Mouse (Mus musculus): ENCODE data around the gene Crybg1. TPM values are rescaled to one million over a fixed set of nuclear protein-coding genes. Genes with fewer than 3 reads are reported as not detected.

Crybg1 gene
- total and polyA plus RNA-seq, 3 experiments: 0.04 to 0.14 TPM; not detected in 1

DNA sequence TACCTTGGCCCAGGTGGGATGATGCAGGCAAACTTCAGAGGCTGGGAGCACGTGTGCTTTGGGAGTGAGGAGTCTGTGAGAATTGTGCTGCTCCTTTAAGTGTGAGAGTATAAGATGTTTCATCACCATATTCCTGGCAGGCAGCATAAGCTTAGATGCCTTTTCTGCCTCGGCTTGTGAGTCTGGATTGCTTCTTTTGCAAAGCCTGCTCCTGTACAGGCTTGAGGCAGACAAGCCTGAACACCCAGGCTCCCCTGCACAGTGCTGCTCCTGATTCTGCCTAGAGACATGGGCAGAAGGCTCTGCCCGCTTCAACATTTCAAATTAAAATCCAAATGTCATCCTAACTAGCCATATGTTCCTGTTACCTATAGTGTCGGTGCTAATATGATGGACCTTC lies 128.5 kb downstream of the Crybg1 start:
- no peaks in the 10 kb centered on the region for H3K4me1 ChIP-seq (ENCODE audit: control insufficient read depth in 1 of 2, insufficient read depth in 2 of 2, low read length in 2 of 2)
- H3K27me3 ChIP-seq (ENCODE audit: control insufficient read depth in 1 of 2, insufficient read depth in 2 of 2, low read length in 2 of 2): peaks cover 1 to 2% of the 10 kb centered on the region in 2 experiments; a peak in 3 of 4 replicates
- DNase-seq (ENCODE audit: low read depth, low spot score): no peak

DNA sequence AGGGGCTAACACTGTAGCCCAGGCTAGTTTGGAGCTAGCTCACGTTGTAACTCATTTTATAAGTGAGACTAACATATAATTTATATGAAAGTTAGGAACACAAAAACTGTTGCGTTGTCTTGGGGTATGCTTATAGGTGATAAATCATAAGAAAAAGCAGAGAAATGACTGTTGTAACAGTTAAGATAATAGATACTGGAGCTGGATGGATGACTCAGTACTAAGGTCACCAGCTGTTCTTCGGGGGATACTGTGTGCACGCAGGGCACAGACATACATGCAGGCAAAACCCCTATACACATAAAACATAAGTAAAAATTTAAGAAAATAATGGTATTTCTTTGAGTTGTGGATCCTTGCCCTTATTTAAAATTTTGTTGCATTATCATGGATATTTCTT lies 130.1 kb downstream of the Crybg1 start:
- Histone ChIP-seq H3K27me3 (ENCODE audit: control insufficient read depth in 1 of 2, insufficient read depth in 2 of 2, low read length in 2 of 2) (peaks cover 1 to 2% of the 10 kb centered on the region in 2 experiments; a peak in 3 of 4 replicates), H3K79me2 (ENCODE audit: control insufficient read depth, insufficient read depth, low read length, poor library complexity) (no peaks in the 10 kb centered on the region), H3K4me3 (ENCODE audit: control insufficient read depth in 1 of 2, insufficient read depth in 1 of 2, low read depth in 2 of 2, low read length in 2 of 2) (no peak overlapping the region), H3K4me1 (ENCODE audit: control insufficient read depth in 1 of 2, insufficient read depth in 2 of 2, low read length in 2 of 2) (peaks cover 0 to 2% of the 10 kb centered on the region in 2 experiments; a peak in 2 of 4 replicates), H3K9ac (ENCODE audit: control insufficient read depth, low read depth, low read length, poor library complexity, severe bottlenecking) (no peak overlapping the region), H3K27ac (ENCODE audit: control insufficient read depth, low read depth, low read length) (no peak overlapping the region), H3K36me3 (ENCODE audit: control insufficient read depth in 1 of 2, insufficient read depth in 2 of 2, low read length in 2 of 2) (peaks cover 0 to 7% of the 10 kb centered on the region in 2 experiments; a peak in 2 of 4 replicates), H3K9me3 (replicated peaks; ENCODE audit: insufficient read depth, low read length) (no peaks in the 10 kb centered on the region)
- no peak for TF ChIP-seq MAX (IDR thresholded peaks at IDR 0.05; ENCODE audit: low read length)
- no peak for TF ChIP-seq MEF2A (IDR thresholded peaks at IDR 0.05; ENCODE audit: extremely low read depth, insufficient replicate concordance, low read depth, low read length, poor library complexity, severe bottlenecking)
- no peak for TF ChIP-seq MXI1 (IDR thresholded peaks at IDR 0.05; ENCODE audit: low read depth, low read length)
- TF ChIP-seq GATA1 (IDR thresholded peaks at IDR 0.05; ENCODE audit: low read depth, low read length): 0 out of 2 replicates have a peak, but pooled peaks have one; percentile 12
- TF ChIP-seq CTCF (IDR thresholded peaks at IDR 0.05 in 2 of 3, conservative IDR thresholded peaks at IDR 0.05 in 1 of 3; ENCODE audit: control insufficient read depth in 1 of 3, insufficient read depth in 1 of 3, low read depth in 2 of 3, low read length in 3 of 3, poor library complexity in 1 of 3, severe bottlenecking in 1 of 3): no peak
- peak; percentile 55 for TF ChIP-seq MYB (IDR thresholded peaks at IDR 0.05; ENCODE audit: low read depth, low read length)
- TF ChIP-seq EP300 (IDR thresholded peaks at IDR 0.05; ENCODE audit: low read depth in 1 of 2, low read length in 2 of 2): peak; percentile 38 to 63; a peak in 3 of 4 replicates
- no peak; the same call in 1 of the 2 replicates for TF ChIP-seq ETS1 (IDR thresholded peaks at IDR 0.05; ENCODE audit: low read depth, low read length)
- no peak for TF ChIP-seq NRF1 (IDR thresholded peaks at IDR 0.05; ENCODE audit: insufficient read depth, low read depth, low read length, poor library complexity, severe bottlenecking)
- TF ChIP-seq USF1 (IDR thresholded peaks at IDR 0.05; ENCODE audit: low read depth, low read length): no peak
- DNase-seq (ENCODE audit: low read depth, low spot score): no peak

More for the DNA sequence above, 128.5 kb downstream of the Crybg1 start:
- H3K36me3 ChIP-seq (ENCODE audit: control insufficient read depth in 1 of 2, insufficient read depth in 2 of 2, low read length in 2 of 2): no peaks in the 10 kb centered on the region; a peak in 1 of 4 replicates
- no peak overlapping the region for H3K4me3 ChIP-seq (ENCODE audit: control insufficient read depth in 1 of 2, insufficient read depth in 1 of 2, low read depth in 2 of 2, low read length in 2 of 2)
- no peaks in the 10 kb centered on the region for H3K79me2 ChIP-seq (ENCODE audit: control insufficient read depth, insufficient read depth, low read length, poor library complexity)
- TF ChIP-seq ELF1 (IDR thresholded peaks at IDR 0.05; ENCODE audit: low read depth, low read length) (no peak), MAZ (IDR thresholded peaks at IDR 0.05; ENCODE audit: low read depth, low read length) (no peak), MYC (IDR thresholded peaks at IDR 0.05; ENCODE audit: low read depth, low read length) (no peak), MXI1 (IDR thresholded peaks at IDR 0.05; ENCODE audit: low read depth, low read length) (no peak), NRF1 (IDR thresholded peaks at IDR 0.05; ENCODE audit: insufficient read depth, low read depth, low read length, poor library complexity, severe bottlenecking) (no peak), SMC3 (IDR thresholded peaks at IDR 0.05; ENCODE audit: low read depth, low read length) (no peak), SIN3A (IDR thresholded peaks at IDR 0.05; ENCODE audit: low read length) (no peak), UBTF (IDR thresholded peaks at IDR 0.05; ENCODE audit: borderline replicate concordance, insufficient read depth, low read depth, low read length) (no peak), MAX (IDR thresholded peaks at IDR 0.05; ENCODE audit: low read length) (no peak), EP300 (IDR thresholded peaks at IDR 0.05; ENCODE audit: low read depth in 1 of 2, low read length in 2 of 2) (no peak), MYB (IDR thresholded peaks at IDR 0.05; ENCODE audit: low read depth, low read length) (no peak), HCFC1 (IDR thresholded peaks at IDR 0.05; ENCODE audit: low read depth, low read length) (no peak), USF2 (IDR thresholded peaks at IDR 0.05; ENCODE audit: borderline replicate concordance in 1 of 2, insufficient read depth in 1 of 2, low read depth in 1 of 2, low read length in 2 of 2) (no peak), CTCF (IDR thresholded peaks at IDR 0.05 in 2 of 3, conservative IDR thresholded peaks at IDR 0.05 in 1 of 3; ENCODE audit: control insufficient read depth in 1 of 3, insufficient read depth in 1 of 3, low read depth in 2 of 3, low read length in 3 of 3, poor library complexity in 1 of 3, severe bottlenecking in 1 of 3) (no peak), TCF12 (IDR thresholded peaks at IDR 0.05; ENCODE audit: low read depth, low read length) (no peak), TBP (IDR thresholded peaks at IDR 0.05; ENCODE audit: low read depth, low read length) (no peak), ZKSCAN1 (IDR thresholded peaks at IDR 0.05; ENCODE audit: low read depth, low read length) (no peak), CHD2 (IDR thresholded peaks at IDR 0.05; ENCODE audit: low read length) (no peak)
- no peak overlapping the region for H3K27ac ChIP-seq (ENCODE audit: control insufficient read depth, low read depth, low read length)
- no peaks in the 10 kb centered on the region for H3K9me3 ChIP-seq (replicated peaks; ENCODE audit: insufficient read depth, low read length)
- H3K9ac ChIP-seq (ENCODE audit: control insufficient read depth, low read depth, low read length, poor library complexity, severe bottlenecking): no peak overlapping the region
